Mouse (Mus musculus): ENCODE results near the gene Trim63. TPM values are rescaled to one million over a fixed set of nuclear protein-coding genes. Genes with fewer than 3 reads are reported as not detected.
"Not testable (repeated sequence)": the region's sequence is repeated elsewhere in the genome, so short reads cannot be mapped to it uniquely, and the experiment has no call there.

The Trim63 gene
- total RNA-seq (2021): 100 to 1,000 TPM; 215 to 229 TPM

GRCm38 (mm10) chr4:134314876-134315275, at the start of gene Trim63:
Gene Trim63 (plus strand): TSS chr4:134315120.
- DNase-seq (ENCODE audit: low spot score): peak; percentile 33
- intact Hi-C loops (cut with DNase I): loop anchor here (2.0 to 5.0 kb wide), 2 partner anchors 14 to 42 kb away; no protein-coding TSS in a partner anchor

DNA sequence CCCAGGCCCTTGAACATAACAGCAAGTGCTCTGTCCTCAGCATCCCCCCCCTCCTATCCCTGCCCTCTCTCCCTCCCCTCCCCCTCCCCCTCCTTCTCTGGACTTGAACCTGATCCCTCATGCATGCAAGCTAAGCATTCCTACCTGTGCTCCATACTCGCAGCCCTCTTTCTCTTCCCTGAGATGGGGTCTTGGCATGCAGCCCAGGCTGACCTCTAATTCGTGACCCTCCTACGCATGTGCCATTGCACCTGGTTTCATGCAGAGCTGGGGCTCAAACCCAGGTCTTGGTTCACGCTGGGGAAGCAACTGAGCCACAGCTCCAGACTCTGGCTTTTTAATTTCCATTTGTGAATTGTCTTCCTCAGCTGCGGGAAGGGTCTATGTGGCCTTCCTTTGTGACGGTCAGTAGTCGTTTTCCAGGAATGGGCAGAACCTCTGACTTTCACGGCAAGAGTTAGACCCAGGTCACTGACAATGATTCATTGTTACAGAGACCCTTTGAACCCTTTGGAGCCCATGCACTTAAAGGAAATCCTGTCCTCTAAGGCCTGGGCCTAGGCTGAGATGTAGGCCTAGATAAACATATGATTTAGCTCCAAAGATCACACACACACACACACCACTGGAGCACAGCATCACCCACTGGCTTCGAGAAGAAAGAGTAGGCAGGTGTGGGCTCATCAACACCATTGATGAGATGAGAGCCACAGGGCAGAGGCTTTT, 48.9 kb upstream of the Trim63 start:
- intact Hi-C loops (cut with DNase I): loop anchor here (5.0 kb wide), 1 partner anchor 79 kb away; the partner anchor contains the start of gene Cep85
- no peak for DNase-seq (ENCODE audit: low spot score)

GRCm38 (mm10) chr4:134268102-134268655, 46.7 kb upstream of the Trim63 start:
- no peak for DNase-seq (ENCODE audit: low spot score)
- intact Hi-C loops (cut with DNase I): loop anchor here (2.0 to 5.0 kb wide), 2 partner anchors 19 to 81 kb away; partner anchors contain the start of gene Cep85

DNA sequence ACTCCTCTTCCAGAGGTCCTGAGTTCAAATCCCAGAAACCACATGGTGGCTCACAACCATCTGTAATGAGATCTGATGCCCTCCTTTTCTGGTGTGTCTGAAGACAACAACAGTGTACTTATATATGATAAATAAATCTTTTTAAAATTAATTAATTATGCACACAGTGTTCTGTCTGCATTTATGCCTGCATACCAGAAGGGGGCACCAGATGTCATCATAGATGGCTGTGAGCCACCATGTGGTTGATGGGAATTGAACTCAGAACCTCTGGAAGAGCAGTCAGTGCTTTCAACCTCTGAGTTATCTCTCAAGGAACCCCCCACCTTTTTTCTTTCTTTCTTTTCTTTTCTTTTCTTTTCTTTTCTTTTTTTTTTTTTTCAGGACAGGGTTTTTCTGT, 45.3 kb upstream of the Trim63 start:
- intact Hi-C loops (cut with DNase I): loop anchor here (2.0 to 5.0 kb wide), 2 partner anchors 21 to 82 kb away; partner anchors contain the start of gene Cep85

DNA sequence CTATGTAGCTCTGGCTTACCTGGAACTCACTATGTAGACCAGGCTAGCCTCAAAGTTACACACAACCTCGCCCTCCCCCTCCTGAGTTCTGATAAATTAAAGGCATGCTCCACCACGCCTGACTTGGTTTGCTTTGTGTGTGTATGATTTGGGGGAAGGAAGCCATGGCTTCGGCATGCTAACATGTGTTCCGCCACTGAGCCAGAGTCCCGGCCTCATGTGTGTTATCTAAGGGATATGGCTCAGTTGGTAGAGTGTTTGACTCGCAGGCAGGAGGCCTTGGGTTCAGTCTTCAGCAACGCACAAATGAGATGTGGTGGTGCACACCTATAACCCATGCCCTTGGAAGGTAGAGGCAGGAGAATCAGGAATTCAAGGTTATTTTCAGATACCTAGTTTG, 42.9 kb upstream of the Trim63 start:
- DNase-seq (ENCODE audit: low spot score): no peak
- intact Hi-C loops (cut with DNase I): no loop called here

More for the DNA sequence above, 45.3 kb upstream of the Trim63 start:
- DNase-seq (ENCODE audit: low spot score): not testable (repeated sequence)

DNA sequence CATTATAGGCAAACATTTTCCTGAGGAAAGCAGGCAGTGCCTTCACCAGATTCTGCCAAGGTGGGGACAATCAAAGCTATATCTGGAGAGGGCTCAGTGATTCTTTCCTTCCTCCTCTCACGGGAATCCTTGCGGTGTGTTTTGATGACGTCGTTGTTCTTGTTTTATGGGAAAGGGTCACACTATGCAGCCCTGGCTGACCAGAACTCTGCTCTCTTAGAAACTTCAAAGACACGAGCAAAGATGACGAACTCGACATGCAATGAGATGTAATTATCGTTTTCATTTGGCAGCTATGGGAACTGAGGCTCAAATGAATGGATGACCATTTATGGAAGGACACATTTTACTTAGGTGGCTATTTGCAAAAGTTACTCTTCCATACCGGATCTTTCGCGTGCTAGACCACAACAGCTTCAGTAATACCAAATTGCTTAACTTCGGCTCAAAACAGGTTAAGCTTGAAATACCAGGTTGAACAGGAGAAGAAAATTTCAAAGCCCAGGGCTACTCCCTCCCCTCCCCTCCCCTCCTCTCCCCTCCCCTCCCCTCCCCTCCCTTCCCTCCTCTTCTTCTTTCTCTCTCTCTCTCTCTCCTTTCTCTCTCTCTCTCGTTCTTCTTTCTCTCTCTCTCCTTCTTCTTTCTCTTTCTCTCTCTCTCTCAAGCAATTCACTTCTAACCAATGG, 42.0 kb upstream of the Trim63 start:
- DNase-seq (ENCODE audit: low spot score): no peak
- intact Hi-C loops (cut with DNase I): no loop called here

DNA sequence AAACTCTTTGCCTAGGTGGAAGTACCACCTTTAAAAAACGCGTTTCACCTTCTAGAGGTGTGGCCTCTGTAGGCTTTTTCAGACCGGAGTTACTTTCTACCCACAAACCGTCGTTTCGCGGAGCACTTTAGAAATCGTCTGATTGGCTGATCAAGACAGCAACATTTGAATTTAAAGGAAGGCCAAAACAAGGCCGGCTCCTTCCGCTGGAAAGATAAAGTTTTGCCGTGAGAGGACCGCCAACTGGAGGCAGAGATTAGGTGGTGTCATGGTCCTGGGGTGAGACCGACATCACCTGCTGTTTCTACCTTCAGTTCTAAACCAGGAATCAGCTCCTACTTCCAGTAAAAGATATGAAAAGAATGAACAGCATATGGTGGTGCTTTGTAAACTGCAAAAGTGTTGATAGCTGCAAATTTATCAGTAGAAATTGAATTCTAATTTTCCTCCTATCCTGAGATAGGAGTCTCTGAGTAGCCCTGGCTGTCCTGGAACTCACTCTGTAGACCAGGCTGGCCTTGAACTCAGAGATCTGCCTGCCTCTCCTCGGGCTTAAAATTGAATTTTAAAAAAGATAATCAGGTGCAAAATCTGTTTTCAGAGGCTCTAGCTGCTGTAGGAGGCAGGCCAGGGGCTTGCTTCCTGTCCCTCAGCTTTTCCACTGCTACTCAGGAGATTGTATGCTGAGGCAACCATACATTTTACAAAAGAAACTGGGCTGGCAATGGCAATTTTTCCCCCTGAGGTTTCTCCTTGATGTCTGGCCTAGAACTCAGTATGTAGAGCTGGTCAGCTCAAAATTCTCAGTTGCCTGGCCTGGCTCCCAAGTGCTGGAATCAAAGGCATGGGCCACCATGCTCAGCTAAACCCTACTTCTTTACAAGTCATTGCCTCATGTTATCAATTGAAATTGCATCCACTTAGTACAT, 41.2 kb upstream of the Trim63 start:
- intact Hi-C loops (cut with DNase I): no loop called here
- no peak for DNase-seq (ENCODE audit: low spot score)

GRCm38 (mm10) chr4:134284942-134285341, 30.0 kb upstream of the Trim63 start:
- intact Hi-C loops (cut with DNase I): no loop called here
- DNase-seq (ENCODE audit: low spot score): no peak

GRCm38 (mm10) chr4:134286226-134287167, 28.4 kb upstream of the Trim63 start:
- intact Hi-C loops (cut with DNase I): loop anchor here (2.0 kb wide), 2 partner anchors 36 to 100 kb away; partner anchors contain the start of gene Cep85
- DNase-seq (ENCODE audit: low spot score): no peak

DNA sequence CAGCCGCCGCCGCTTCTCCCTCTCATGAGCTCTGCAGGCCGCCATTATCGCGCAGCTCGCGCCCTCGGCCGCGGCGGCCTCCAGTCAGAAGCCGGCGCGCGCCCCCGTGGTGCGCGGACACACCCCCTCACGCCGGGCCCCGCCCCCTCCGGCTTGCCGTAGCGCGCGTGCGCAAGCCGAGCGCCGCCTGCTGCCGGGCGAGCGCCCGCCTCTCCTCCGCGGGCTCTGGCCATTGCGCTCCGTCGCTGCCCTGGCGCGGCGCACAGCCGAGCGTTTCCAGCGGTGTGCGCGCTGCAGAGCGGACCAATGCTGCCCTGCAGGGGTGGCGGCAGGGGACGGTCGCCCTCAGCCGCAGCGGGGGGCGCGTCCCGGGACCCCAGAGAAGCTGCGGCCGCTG, 27.8 kb upstream of the Trim63 start:
- intact Hi-C loops (cut with DNase I): loop anchor here (2.0 kb wide), 2 partner anchors 36 to 100 kb away; partner anchors contain the start of gene Cep85

GRCm38 (mm10) chr4:134287575-134288025, 27.3 kb upstream of the Trim63 start, which contains the start of gene Pdik1l:
Gene Pdik1l (minus strand): TSS chr4:134287895.
- intact Hi-C loops (cut with DNase I): loop anchor here (2.0 kb wide), 2 partner anchors 37 to 101 kb away; partner anchors contain the start of gene Cep85
- DNase-seq (ENCODE audit: low spot score): peak; percentile 46

More for the DNA sequence above, 27.8 kb upstream of the Trim63 start:
- DNase-seq (ENCODE audit: low spot score): peak; percentile 91

DNA sequence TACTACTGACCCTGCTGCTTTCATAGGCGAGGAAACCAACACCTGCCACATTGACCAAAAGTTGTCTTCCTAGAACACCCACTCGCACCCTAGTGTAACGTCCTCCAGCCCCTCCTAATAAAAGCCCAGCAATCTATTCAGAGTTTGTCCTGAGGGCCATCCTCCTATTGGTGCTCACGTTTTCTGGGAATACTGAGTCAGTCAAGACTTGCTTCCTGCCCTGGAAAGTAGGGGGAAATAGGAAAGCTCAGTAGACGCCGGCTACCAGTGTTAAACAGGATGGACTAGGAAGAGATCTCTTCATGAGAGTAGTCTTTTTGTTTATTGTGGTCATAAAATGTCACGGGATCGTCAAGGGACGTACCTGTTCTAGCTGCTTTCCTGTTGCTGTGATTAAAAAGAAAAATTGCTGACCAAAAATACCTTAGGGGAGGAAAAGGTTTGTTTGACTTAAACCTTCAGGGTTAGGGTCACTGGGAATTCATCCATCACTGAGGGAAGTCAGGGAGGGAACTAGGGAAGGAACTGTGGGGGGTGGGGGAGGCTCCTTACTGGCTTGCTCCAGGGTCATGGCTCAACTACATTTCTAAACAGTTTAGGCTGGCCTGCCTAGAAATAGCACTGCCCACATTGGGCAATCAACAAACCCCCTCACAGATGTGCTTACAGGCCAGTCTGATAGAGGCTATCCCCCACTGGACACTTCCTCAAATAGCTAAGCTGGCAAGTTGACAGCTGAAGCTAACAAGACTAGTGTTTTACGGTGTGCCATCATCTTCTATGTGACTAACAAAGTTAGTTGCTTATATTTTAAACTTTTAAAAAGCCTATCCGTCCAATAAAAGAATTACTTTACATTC, 26.3 kb upstream of the Trim63 start:
- intact Hi-C loops (cut with DNase I): no loop called here
- no peak for DNase-seq (ENCODE audit: low spot score)

DNA sequence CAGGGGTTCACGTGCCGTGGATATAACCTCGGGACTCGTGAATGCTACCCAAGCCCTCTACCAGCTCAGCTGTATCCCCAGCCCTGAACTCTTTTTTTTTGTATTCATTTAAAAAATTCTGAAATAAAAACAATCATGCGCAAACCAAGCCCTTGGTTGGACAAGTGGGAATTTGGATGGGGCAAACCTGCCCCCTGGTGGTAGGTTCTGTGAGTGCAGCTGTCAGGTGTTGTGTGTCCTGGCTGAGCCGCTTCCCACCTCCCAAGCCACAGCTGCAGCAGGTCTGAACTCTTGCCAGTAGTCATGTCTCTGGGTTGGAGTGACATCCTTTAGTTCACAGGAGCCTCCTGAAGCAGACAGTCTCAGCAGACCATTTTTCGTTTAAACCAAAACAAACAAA, 22.9 kb upstream of the Trim63 start:
- DNase-seq (ENCODE audit: low spot score): no peak
- intact Hi-C loops (cut with DNase I): loop anchor here (2.0 to 5.0 kb wide), 3 partner anchors 25 to 255 kb away; no protein-coding TSS in a partner anchor

DNA sequence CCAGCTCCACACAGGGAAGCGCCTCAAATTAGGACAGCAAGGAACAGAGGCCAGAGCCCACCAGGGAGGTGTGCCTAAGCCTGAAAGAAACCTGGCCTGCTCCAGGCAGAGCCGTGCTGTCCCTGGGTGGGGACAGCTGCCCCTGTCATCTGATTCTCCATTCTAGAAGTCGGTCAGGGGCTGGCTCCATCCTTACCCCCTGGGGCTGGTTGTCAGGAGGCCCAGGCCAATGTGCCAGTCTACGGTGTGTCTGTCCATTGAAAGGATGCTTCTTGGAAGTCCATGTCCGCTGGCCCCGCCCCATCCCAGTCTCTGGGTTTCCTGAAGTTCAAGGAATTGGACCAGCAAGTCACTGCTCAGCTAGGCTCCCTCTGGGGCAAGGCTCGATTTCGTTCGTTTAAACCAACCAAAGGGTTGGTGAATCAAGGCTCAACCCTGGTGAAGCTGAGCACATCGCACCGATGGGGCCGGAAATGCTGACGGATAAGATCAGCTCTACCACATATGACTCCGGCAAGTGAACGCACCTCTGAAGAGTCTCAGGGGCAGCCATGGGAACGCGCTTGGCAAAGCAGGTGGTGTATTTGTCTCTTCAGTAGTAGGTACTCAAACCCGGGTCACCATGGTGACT, 21.7 kb upstream of the Trim63 start:
- intact Hi-C loops (cut with DNase I): loop anchor here (2.0 to 5.0 kb wide), 3 partner anchors 24 to 256 kb away; no protein-coding TSS in a partner anchor
- DNase-seq (ENCODE audit: low spot score): no peak

DNA sequence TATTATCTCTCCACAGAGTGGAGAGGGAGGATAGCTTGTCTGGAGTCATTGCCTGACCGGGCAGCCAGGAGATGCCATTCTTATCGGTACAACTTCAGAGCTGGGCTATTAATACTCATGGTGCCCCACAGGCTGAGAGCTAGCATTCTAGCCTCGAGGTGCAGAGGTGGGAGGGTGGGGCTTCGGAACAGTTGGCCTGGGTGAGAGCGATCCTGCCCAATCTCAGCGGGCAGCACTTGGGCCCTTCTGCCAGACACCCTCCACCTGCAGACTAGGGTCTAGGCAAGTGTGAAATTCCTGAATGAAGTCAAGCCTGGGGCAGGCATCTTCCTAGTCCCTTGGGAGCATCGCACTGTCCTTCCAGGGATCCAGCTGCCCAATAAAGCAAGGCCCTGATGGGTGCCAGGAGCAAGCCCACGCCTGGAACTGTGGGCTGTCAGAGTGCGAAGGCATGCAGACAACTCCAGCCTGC, 21.2 kb upstream of the Trim63 start:
- DNase-seq (ENCODE audit: low spot score): peak; percentile 26
- intact Hi-C loops (cut with DNase I): loop anchor here (2.0 to 5.0 kb wide), 3 partner anchors 23 to 256 kb away; no protein-coding TSS in a partner anchor

DNA sequence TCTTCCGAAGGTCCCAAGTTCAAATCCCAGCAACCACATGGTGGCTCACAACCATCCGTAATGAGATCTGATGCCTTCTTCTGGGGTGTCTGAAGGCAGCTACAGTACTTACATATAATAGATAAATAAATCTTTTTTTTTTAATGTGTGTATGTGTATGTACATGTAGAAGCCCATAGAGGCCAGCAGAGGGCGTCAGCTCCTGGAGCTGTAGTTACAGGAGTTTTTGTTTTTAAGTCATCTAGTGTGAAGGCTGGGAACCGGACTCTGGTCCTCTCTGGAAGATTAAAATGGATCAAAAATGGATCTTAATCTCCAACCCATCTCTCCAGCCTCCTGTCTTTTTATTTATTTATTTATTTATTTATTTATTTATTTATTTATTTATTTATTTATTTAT, 18.8 kb upstream of the Trim63 start:
- intact Hi-C loops (cut with DNase I); DNase-seq (ENCODE audit: low spot score): not testable (repeated sequence)
